Mouse (Mus musculus) E14TG2a.4 (cell line): ENCODE measurements around the gene Skil.

ENCODE experiments used
- CTCF ChIP-seq: conservative IDR thresholded peaks from 2 replicates; pipeline ENCODE4 v1.5.1; 2014; ENCODE audit warnings: low read length
- NANOG ChIP-seq: IDR thresholded peaks from 2 replicates; pipeline ENCODE4 v1.6.1; 2014; ENCODE audit warnings: borderline replicate concordance, low read length, mixed read lengths

GRCm38 (mm10) chr3:31123098-31123497 is 28.2 kb downstream of the Skil start:
- TF ChIP-seq CTCF (no peak), NANOG (no peak)
